Mouse (Mus musculus) embryonic facial prominence, embryonic 11.5 days (tissue): Measurements from ENCODE around the gene Rab15. TPM values are rescaled to one million over a fixed set of nuclear protein-coding genes. Genes with fewer than 3 reads are reported as not detected.

ENCODE experiments used
- ATAC-seq: fragments of 200-750 bp; cut with Nextera tagmentation; replicated peaks from 2 replicates; pipeline ENCODE4 v1.8.0; 2017; ENCODE audit warnings: low read depth; ENCODE audit not compliant: insufficient number of reproducible peaks, low FRiP score, low TSS enrichment
- DNase-seq: peaks from one replicate; pipeline ENCODE4 v3.0.0-alpha.2; 2015; ENCODE audit warnings: low spot score
- H3K27ac ChIP-seq: fragments of 300-500 bp; sonication (generic); replicated peaks from 2 replicates; pipeline ENCODE4 v1.5.1; 2014; ENCODE audit warnings: mild to moderate bottlenecking, low read depth, low read length, control low read depth
- H3K27me3 ChIP-seq: fragments of 300-500 bp; sonication (generic); 2 replicates; pipeline ENCODE4 v1.6.1; 2014; ENCODE audit warnings: mild to moderate bottlenecking, low read length, moderate library complexity, mixed read lengths; ENCODE audit not compliant: control insufficient read depth, insufficient read depth
- H3K36me3 ChIP-seq: fragments of 300-500 bp; sonication (generic); replicated peaks from 2 replicates; pipeline ENCODE4 v1.6.1; 2014; ENCODE audit warnings: low read depth, mild to moderate bottlenecking, low read length, moderate library complexity, mixed read lengths; ENCODE audit not compliant: control insufficient read depth, insufficient read depth
- H3K4me1 ChIP-seq: fragments of 300-500 bp; sonication (generic); 2 replicates; pipeline ENCODE4 v1.6.1; 2014; ENCODE audit warnings: low read length, mixed read lengths; ENCODE audit not compliant: control insufficient read depth, insufficient read depth
- H3K4me2 ChIP-seq: fragments of 300-500 bp; sonication (generic); 2 replicates; pipeline ENCODE4 v1.6.1; 2014; ENCODE audit warnings: low read depth, mild to moderate bottlenecking, control low read depth, low read length, moderate library complexity
- H3K4me3 ChIP-seq: fragments of 300-500 bp; sonication (generic); 2 replicates; pipeline ENCODE4 v1.5.1; 2014; ENCODE audit warnings: low read depth, low read length, control low read depth
- H3K9ac ChIP-seq: fragments of 300-500 bp; sonication (generic); replicated peaks from 2 replicates; pipeline ENCODE4 v1.6.1; 2014; ENCODE audit warnings: mild to moderate bottlenecking, control low read depth, low read length
- H3K9me3 ChIP-seq: fragments of 300-500 bp; sonication (generic); replicated peaks from 2 replicates; pipeline ENCODE4 v1.6.1; 2016; ENCODE audit warnings: mild to moderate bottlenecking, low read length, inconsistent platforms, mixed read lengths; ENCODE audit not compliant: control insufficient read depth
- WGBS: fragments of 180-500 bp; shearing (Covaris S2); extraction: QIAGEN DNeasy Blood & Tissue Kit; methylation state at CpG from one replicate; pipeline ENCODE4 v1.1.7; 2014; 5-methylcytosine and 5-hydroxymethylcytosine counted together
- polyA plus RNA-seq: library from polyadenylated mRNA; unstranded; fragments of >200 nt; fragmentation: Nextera tagmentation; extraction: Ambion mirVana; gene quantifications from 2 replicates; pipeline ENCODE4 v1.2.1, GENCODE M21; 2014

Gene Rab15
- polyA plus RNA-seq, 1 experiment from 2014 or later, result 11.5 TPM

GRCm38 (mm10) chr12:76816720-76817119, 6.0 kb downstream of the Rab15 start:
- DNase-seq (no peak), ATAC-seq (no peak)
- Histone ChIP-seq H3K4me1 (no peaks in the 10 kb centered on the region), H3K36me3 (no peaks in the 10 kb centered on the region), H3K4me2 (no peak overlapping the region), H3K9me3 (no peaks in the 10 kb centered on the region), H3K9ac (no peak overlapping the region), H3K4me3 (no peak overlapping the region), H3K27ac (no peak overlapping the region), H3K27me3 (peaks cover 7% of the 10 kb centered on the region)
- 39% methylated on average over 4 of the region's 4 CpGs for WGBS

- Histone ChIP-seq H3K27me3 (no peaks in the 10 kb centered on the region), H3K9ac (no peak overlapping the region), H3K27ac (no peak overlapping the region), H3K4me1 (no peaks in the 10 kb centered on the region), H3K4me2 (no peak overlapping the region), H3K4me3 (no peak overlapping the region), H3K9me3 (no peaks in the 10 kb centered on the region), H3K36me3 (no peaks in the 10 kb centered on the region)
- ATAC-seq (no peak), DNase-seq (no peak)
- 94% methylated on average over 2 of the region's 2 CpGs for WGBS
Observed at GRCm38 (mm10) chr12:76814120-76814519, 8.6 kb downstream of the Rab15 start.

DNA sequence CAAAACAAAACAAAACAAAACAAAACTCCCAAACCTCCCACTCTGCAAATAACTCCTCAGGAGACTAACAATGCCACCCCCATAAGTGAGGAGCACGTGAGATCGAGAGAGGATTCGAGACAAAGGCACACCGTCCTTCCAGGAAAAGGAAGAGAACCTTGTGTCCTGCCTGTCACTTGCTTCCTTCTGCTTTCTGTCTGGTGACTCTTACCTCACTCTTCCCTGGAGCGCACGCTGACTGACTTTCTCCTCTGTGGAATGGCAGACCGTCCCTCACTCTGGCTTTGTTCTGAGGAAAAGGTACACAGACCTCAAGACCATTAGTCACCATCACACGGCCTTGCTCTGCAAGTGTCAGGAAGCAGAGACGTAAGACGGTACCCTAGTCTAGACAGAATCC, 9.2 kb downstream of the Rab15 start:
- 81% methylated on average over 10 of the region's 10 CpGs for WGBS
- no peak for ATAC-seq

GRCm38 (mm10) chr12:76811006-76811405, 11.7 kb downstream of the Rab15 start:
- Histone ChIP-seq H3K4me2 (no peak overlapping the region), H3K9ac (no peak overlapping the region), H3K4me3 (no peak overlapping the region), H3K9me3 (no peaks in the 10 kb centered on the region), H3K4me1 (no peaks in the 10 kb centered on the region), H3K36me3 (no peaks in the 10 kb centered on the region), H3K27me3 (no peaks in the 10 kb centered on the region), H3K27ac (no peak overlapping the region)
- DNase-seq, result no peak
- ATAC-seq, result no peak
- WGBS, result 92% methylated on average over 4 of the region's 4 CpGs

More for the DNA sequence above, 9.2 kb downstream of the Rab15 start:
- Histone ChIP-seq H3K9ac (no peak overlapping the region), H3K27ac (no peak overlapping the region), H3K4me3 (no peak overlapping the region), H3K27me3 (no peaks in the 10 kb centered on the region), H3K36me3 (no peaks in the 10 kb centered on the region), H3K4me1 (no peaks in the 10 kb centered on the region), H3K9me3 (no peaks in the 10 kb centered on the region), H3K4me2 (no peak overlapping the region)
- DNase-seq, result no peak

GRCm38 (mm10) chr12:76810491-76810890, 12.2 kb downstream of the Rab15 start:
- H3K4me2 ChIP-seq, result no peak overlapping the region
- no peak overlapping the region for H3K4me3 ChIP-seq
- no peak for ATAC-seq
- no peak overlapping the region for H3K9ac ChIP-seq
- H3K27me3 ChIP-seq, result no peaks in the 10 kb centered on the region
- H3K27ac ChIP-seq, result no peak overlapping the region
- 92% methylated on average over 5 of the region's 5 CpGs for WGBS
- DNase-seq, result no peak
- no peaks in the 10 kb centered on the region for H3K36me3 ChIP-seq
- H3K9me3 ChIP-seq, result no peaks in the 10 kb centered on the region
- H3K4me1 ChIP-seq, result no peaks in the 10 kb centered on the region

- no peak overlapping the region for H3K9ac ChIP-seq
- H3K4me3 ChIP-seq, result no peak overlapping the region
- DNase-seq (no peak), ATAC-seq (no peak)
- H3K27me3 ChIP-seq, result no peaks in the 10 kb centered on the region
- no peak overlapping the region for H3K27ac ChIP-seq
- WGBS, result 75% methylated on average over 10 of the region's 10 CpGs
- no peaks in the 10 kb centered on the region for H3K9me3 ChIP-seq
- H3K36me3 ChIP-seq, result no peaks in the 10 kb centered on the region
- H3K4me2 ChIP-seq, result no peak overlapping the region
- no peaks in the 10 kb centered on the region for H3K4me1 ChIP-seq
Observed at GRCm38 (mm10) chr12:76807796-76808195, 14.9 kb downstream of the Rab15 start.

- Histone ChIP-seq H3K36me3 (no peaks in the 10 kb centered on the region), H3K27me3 (no peaks in the 10 kb centered on the region), H3K9me3 (no peaks in the 10 kb centered on the region), H3K9ac (no peak overlapping the region), H3K4me2 (no peak overlapping the region), H3K4me1 (no peaks in the 10 kb centered on the region), H3K4me3 (no peak overlapping the region), H3K27ac (no peak overlapping the region)
- DNase-seq (no peak), ATAC-seq (no peak)
- 91% methylated on average over 10 of the region's 10 CpGs for WGBS
Observed at GRCm38 (mm10) chr12:76805056-76805811, 17.5 kb downstream of the Rab15 start.

- peak; percentile 71 for DNase-seq
- Histone ChIP-seq H3K9ac (no peak overlapping the region), H3K4me2 (no peak overlapping the region), H3K9me3 (no peaks in the 10 kb centered on the region), H3K36me3 (no peaks in the 10 kb centered on the region), H3K4me3 (no peak overlapping the region), H3K27ac (no peak overlapping the region), H3K4me1 (no peaks in the 10 kb centered on the region), H3K27me3 (no peaks in the 10 kb centered on the region)
- ATAC-seq, result 0 out of 2 replicates have a peak, but pooled peaks have one; percentile 50
- WGBS, result 55% methylated on average over 7 of the region's 7 CpGs
Observed at GRCm38 (mm10) chr12:76803700-76804252, 18.9 kb downstream of the Rab15 start.
